Mouse (Mus musculus): ENCODE results near the gene Prr18.
"Not testable (repeated sequence)": the region's sequence is repeated elsewhere in the genome, so short reads cannot be mapped to it uniquely, and the experiment has no call there.

The Prr18 gene

GRCm38 (mm10) chr17:8337159-8337558 is at the start of gene Prr18:
Prr18 (plus strand) TSS chr17:8337459.
- not testable (repeated sequence) for DNase-seq

- no peak for DNase-seq
These were observed 47.1 kb upstream of the Prr18 start for GRCm38 (mm10) chr17:8289993-8290679.

- DNase-seq, result no peak
These were observed 46.5 kb upstream of the Prr18 start for GRCm38 (mm10) chr17:8290736-8291135.

GRCm38 (mm10) chr17:8295825-8296224 is 41.4 kb upstream of the Prr18 start:
- no peak for DNase-seq

- no peak for DNase-seq
These were observed 40.9 kb upstream of the Prr18 start for GRCm38 (mm10) chr17:8296313-8296844.

- no peak for DNase-seq
These were observed 39.5 kb upstream of the Prr18 start for GRCm38 (mm10) chr17:8297746-8298145.

GRCm38 (mm10) chr17:8298281-8298680 is 39.0 kb upstream of the Prr18 start:
- DNase-seq, result no peak

GRCm38 (mm10) chr17:8299524-8299923 is 37.7 kb upstream of the Prr18 start:
- no peak for DNase-seq

- no peak for DNase-seq
These were observed 35.7 kb upstream of the Prr18 start for GRCm38 (mm10) chr17:8301515-8301914.

GRCm38 (mm10) chr17:8302772-8303438 is 34.4 kb upstream of the Prr18 start:
- no peak for DNase-seq

GRCm38 (mm10) chr17:8303671-8304070 is 33.6 kb upstream of the Prr18 start:
- no peak for DNase-seq

GRCm38 (mm10) chr17:8305801-8306200 is 31.5 kb upstream of the Prr18 start:
- peak; percentile 26 to 31 for DNase-seq

GRCm38 (mm10) chr17:8310838-8311614 is 26.2 kb upstream of the Prr18 start, which contains the start of gene Sft2d1:
Sft2d1 (plus strand) TSS chr17:8311102.
- peak; percentile 97 to 98 for DNase-seq

- DNase-seq, result peak; percentile 28 to 37
These were observed 25.5 kb upstream of the Prr18 start for GRCm38 (mm10) chr17:8311751-8312150.

- DNase-seq, result no peak
These were observed 23.3 kb upstream of the Prr18 start for GRCm38 (mm10) chr17:8313976-8314375.

- DNase-seq, result peak; percentile 49 to 54
These were observed 21.0 kb upstream of the Prr18 start for GRCm38 (mm10) chr17:8316251-8316650.

GRCm38 (mm10) chr17:8326877-8327276 is 10.4 kb upstream of the Prr18 start:
- not testable (repeated sequence) for DNase-seq

GRCm38 (mm10) chr17:8328511-8329174 is 8.6 kb upstream of the Prr18 start:
- peak; percentile 47 to 56 for DNase-seq

GRCm38 (mm10) chr17:8330602-8331001 is 6.7 kb upstream of the Prr18 start:
- no peak for DNase-seq

GRCm38 (mm10) chr17:8339666-8340374 is 2.6 kb downstream of the Prr18 start:
- DNase-seq, result no peak

- DNase-seq, result peak; percentile 17 to 21
These were observed 3.4 kb downstream of the Prr18 start for GRCm38 (mm10) chr17:8340407-8341359.

Measured in B cell, adult 2 months (primary cell).